Mouse (Mus musculus) thymus, adult 2 months (tissue): Measurements from ENCODE around the gene Cand2.

ENCODE experiments used
- CTCF ChIP-seq: fragments of 200-500 bp; IDR thresholded peaks from 2 replicates; pipeline ENCODE4 v1.5.1; 2012; ENCODE audit warnings: mild to moderate bottlenecking, control low read depth, low read length, moderate library complexity, borderline replicate concordance; ENCODE audit not compliant: control insufficient read depth, poor library complexity, insufficient read depth; ENCODE audit errors: extremely low read depth
- POLR2A ChIP-seq: fragments of 200-500 bp; IDR thresholded peaks from 2 replicates; pipeline ENCODE4 v1.6.1; 2012; ENCODE audit warnings: mild to moderate bottlenecking, low read length, control low read depth, moderate library complexity; ENCODE audit not compliant: control insufficient read depth, poor library complexity, insufficient read depth; ENCODE audit errors: extremely low read depth

DNA sequence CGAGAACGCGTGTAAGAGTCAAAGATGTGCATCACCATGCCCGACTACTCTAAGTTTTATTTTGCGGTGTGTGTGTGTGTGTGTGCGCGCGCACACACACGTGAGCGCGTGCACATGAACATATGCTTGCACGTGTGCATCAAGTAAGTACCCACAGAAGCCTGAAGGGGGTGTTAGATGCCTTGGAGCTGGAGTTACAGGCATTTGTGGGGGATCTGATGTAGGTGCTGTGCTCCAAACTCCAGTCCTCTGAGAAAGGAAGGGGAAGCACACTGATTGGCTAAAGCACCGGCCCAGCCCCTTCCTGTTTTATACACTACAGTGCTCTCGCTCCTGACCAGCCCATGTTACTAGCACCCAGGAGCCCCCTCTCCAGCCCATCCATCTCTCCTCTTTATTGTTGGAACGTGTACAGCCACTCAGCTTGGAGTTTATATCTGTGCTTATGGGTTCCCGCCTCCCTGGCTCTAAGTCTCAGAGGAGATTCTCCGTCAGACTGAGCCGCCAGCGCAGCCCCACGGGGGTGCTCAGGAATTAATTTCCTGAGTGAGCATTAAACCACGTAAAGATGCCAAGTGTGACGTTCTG, 41.9 kb upstream of the Cand2 start:
- no peak for TF ChIP-seq CTCF
- TF ChIP-seq POLR2A = no peak
